Mouse (Mus musculus): ENCODE measurements at regions not wholly inside any gene's neighbourhood (a gene's known extent, or its start where the extent isn't known, plus 50 kb on each side); places are given as distances from the start of the nearest gene placed in this dataset.

DNA sequence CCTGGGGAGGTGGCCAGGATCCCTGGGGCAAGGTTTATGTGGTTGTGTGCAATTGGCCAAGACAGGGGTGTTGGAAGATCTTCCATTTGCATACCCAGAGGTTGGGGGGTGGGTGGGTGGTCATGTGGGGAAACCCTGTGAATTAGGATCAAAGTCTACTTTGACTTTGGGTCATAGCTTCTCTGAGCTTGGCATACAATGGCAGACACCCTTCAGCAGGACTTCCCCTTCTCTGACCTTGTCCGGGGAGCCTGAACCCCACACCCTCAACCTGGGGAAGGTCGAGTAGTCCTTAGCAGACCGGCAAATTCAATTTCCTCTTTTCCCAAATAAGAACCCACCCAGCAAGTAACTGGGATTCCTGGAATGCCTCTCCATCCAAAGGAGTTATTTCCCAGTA lies 113.7 kb upstream of the Sfswap start:
- H3K27me3 ChIP-seq (ENCODE audit: control insufficient read depth, insufficient read depth, low read length): no peaks in the 10 kb centered on the region
- no peak overlapping the region for H3K27ac ChIP-seq (ENCODE audit: control insufficient read depth, insufficient read depth, low read depth, low read length)
- no peaks in the 10 kb centered on the region for H3K4me1 ChIP-seq (ENCODE audit: control insufficient read depth, insufficient read depth, low read length)
- no peaks in the 10 kb centered on the region for H3K36me3 ChIP-seq (ENCODE audit: control insufficient read depth, insufficient read depth, low read length)
- no peak overlapping the region for H3K4me3 ChIP-seq (ENCODE audit: control insufficient read depth, low read depth, low read length)
- TF ChIP-seq CTCF (IDR thresholded peaks at IDR 0.05; ENCODE audit: control insufficient read depth, insufficient read depth, insufficient replicate concordance, low read depth, low read length): no peak
- TF ChIP-seq POLR2A (IDR thresholded peaks at IDR 0.05; ENCODE audit: control insufficient read depth, low read depth, low read length): no peak

GRCm38 (mm10) chr5:129390921-129391371 lies 110.1 kb upstream of the Sfswap start:
- no peak overlapping the region for H3K27ac ChIP-seq (ENCODE audit: control insufficient read depth, insufficient read depth, low read depth, low read length)
- H3K36me3 ChIP-seq (ENCODE audit: control insufficient read depth, insufficient read depth, low read length): no peaks in the 10 kb centered on the region
- no peak overlapping the region for H3K4me3 ChIP-seq (ENCODE audit: control insufficient read depth, low read depth, low read length)
- H3K4me1 ChIP-seq (ENCODE audit: control insufficient read depth, insufficient read depth, low read length): no peaks in the 10 kb centered on the region
- H3K27me3 ChIP-seq (ENCODE audit: control insufficient read depth, insufficient read depth, low read length): no peaks in the 10 kb centered on the region
- no peak for TF ChIP-seq POLR2A (IDR thresholded peaks at IDR 0.05; ENCODE audit: control insufficient read depth, low read depth, low read length)
- no peak for TF ChIP-seq CTCF (IDR thresholded peaks at IDR 0.05; ENCODE audit: control insufficient read depth, insufficient read depth, insufficient replicate concordance, low read depth, low read length)

- H3K4me1 ChIP-seq (ENCODE audit: control insufficient read depth, insufficient read depth, low read length): no peaks in the 10 kb centered on the region
Measured at GRCm38 (mm10) chr5:129393150-129393549, 107.9 kb upstream of the Sfswap start.

GRCm38 (mm10) chr5:129393606-129394255 lies 107.3 kb upstream of the Sfswap start:
- Histone ChIP-seq H3K4me3 (ENCODE audit: control insufficient read depth, low read depth, low read length) (no peak overlapping the region), H3K36me3 (ENCODE audit: control insufficient read depth, insufficient read depth, low read length) (no peaks in the 10 kb centered on the region), H3K27me3 (ENCODE audit: control insufficient read depth, insufficient read depth, low read length) (no peaks in the 10 kb centered on the region), H3K27ac (ENCODE audit: control insufficient read depth, insufficient read depth, low read depth, low read length) (no peak overlapping the region), H3K4me1 (ENCODE audit: control insufficient read depth, insufficient read depth, low read length) (no peaks in the 10 kb centered on the region)
- no peak for TF ChIP-seq CTCF (IDR thresholded peaks at IDR 0.05; ENCODE audit: control insufficient read depth, insufficient read depth, insufficient replicate concordance, low read depth, low read length)
- TF ChIP-seq POLR2A (IDR thresholded peaks at IDR 0.05; ENCODE audit: control insufficient read depth, low read depth, low read length): no peak

More at GRCm38 (mm10) chr5:129393150-129393549, 107.9 kb upstream of the Sfswap start:
- no peak for TF ChIP-seq CTCF (IDR thresholded peaks at IDR 0.05; ENCODE audit: control insufficient read depth, insufficient read depth, insufficient replicate concordance, low read depth, low read length)
- TF ChIP-seq POLR2A (IDR thresholded peaks at IDR 0.05; ENCODE audit: control insufficient read depth, low read depth, low read length): no peak
- Histone ChIP-seq H3K27me3 (ENCODE audit: control insufficient read depth, insufficient read depth, low read length) (no peaks in the 10 kb centered on the region), H3K27ac (ENCODE audit: control insufficient read depth, insufficient read depth, low read depth, low read length) (no peak overlapping the region), H3K4me3 (ENCODE audit: control insufficient read depth, low read depth, low read length) (no peak overlapping the region), H3K36me3 (ENCODE audit: control insufficient read depth, insufficient read depth, low read length) (no peaks in the 10 kb centered on the region)

- TF ChIP-seq CTCF (IDR thresholded peaks at IDR 0.05; ENCODE audit: control insufficient read depth, insufficient read depth, insufficient replicate concordance, low read depth, low read length) (no peak), POLR2A (IDR thresholded peaks at IDR 0.05; ENCODE audit: control insufficient read depth, low read depth, low read length) (no peak)
- no peaks in the 10 kb centered on the region for H3K27me3 ChIP-seq (ENCODE audit: control insufficient read depth, insufficient read depth, low read length)
- no peak overlapping the region for H3K27ac ChIP-seq (ENCODE audit: control insufficient read depth, insufficient read depth, low read depth, low read length)
- H3K4me1 ChIP-seq (ENCODE audit: control insufficient read depth, insufficient read depth, low read length): no peaks in the 10 kb centered on the region
- no peak overlapping the region for H3K4me3 ChIP-seq (ENCODE audit: control insufficient read depth, low read depth, low read length)
- H3K36me3 ChIP-seq (ENCODE audit: control insufficient read depth, insufficient read depth, low read length): no peaks in the 10 kb centered on the region
Measured at GRCm38 (mm10) chr5:129394416-129394815, 106.6 kb upstream of the Sfswap start.

DNA sequence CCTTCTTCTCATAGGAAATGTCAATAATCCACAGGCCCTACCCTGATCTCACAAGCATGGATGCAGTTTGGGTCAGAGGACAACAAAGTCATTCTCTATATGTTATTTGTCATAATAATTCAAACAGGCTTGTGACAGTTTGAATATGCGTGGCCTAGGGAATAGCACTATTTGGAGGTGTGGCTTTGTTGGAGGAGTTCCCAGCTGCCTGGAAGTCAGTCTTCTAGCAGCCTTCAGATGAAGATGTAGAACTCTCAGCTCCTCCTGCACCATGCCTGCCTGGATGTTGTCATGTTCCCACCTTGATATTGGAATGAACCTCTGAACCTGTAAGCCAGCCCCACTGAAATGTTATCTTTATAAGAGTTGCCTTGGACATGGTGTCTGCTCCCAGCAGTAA lies 103.7 kb upstream of the Sfswap start:
- TF ChIP-seq CTCF (IDR thresholded peaks at IDR 0.05; ENCODE audit: control insufficient read depth, insufficient read depth, insufficient replicate concordance, low read depth, low read length) (no peak), POLR2A (IDR thresholded peaks at IDR 0.05; ENCODE audit: control insufficient read depth, low read depth, low read length) (no peak)
- no peaks in the 10 kb centered on the region for H3K36me3 ChIP-seq (ENCODE audit: control insufficient read depth, insufficient read depth, low read length)
- H3K4me1 ChIP-seq (ENCODE audit: control insufficient read depth, insufficient read depth, low read length): no peaks in the 10 kb centered on the region

GRCm38 (mm10) chr5:129406259-129406658 lies 94.8 kb upstream of the Sfswap start:
- Histone ChIP-seq H3K4me1 (ENCODE audit: control insufficient read depth, insufficient read depth, low read length) (no peaks in the 10 kb centered on the region), H3K4me3 (ENCODE audit: control insufficient read depth, low read depth, low read length) (no peak overlapping the region), H3K36me3 (ENCODE audit: control insufficient read depth, insufficient read depth, low read length) (no peaks in the 10 kb centered on the region), H3K27me3 (ENCODE audit: control insufficient read depth, insufficient read depth, low read length) (no peaks in the 10 kb centered on the region), H3K27ac (ENCODE audit: control insufficient read depth, insufficient read depth, low read depth, low read length) (no peak overlapping the region)
- TF ChIP-seq CTCF (IDR thresholded peaks at IDR 0.05; ENCODE audit: control insufficient read depth, insufficient read depth, insufficient replicate concordance, low read depth, low read length) (no peak), POLR2A (IDR thresholded peaks at IDR 0.05; ENCODE audit: control insufficient read depth, low read depth, low read length) (no peak)

More for the DNA sequence above, 103.7 kb upstream of the Sfswap start:
- H3K4me3 ChIP-seq (ENCODE audit: control insufficient read depth, low read depth, low read length): no peak overlapping the region
- no peaks in the 10 kb centered on the region for H3K27me3 ChIP-seq (ENCODE audit: control insufficient read depth, insufficient read depth, low read length)
- H3K27ac ChIP-seq (ENCODE audit: control insufficient read depth, insufficient read depth, low read depth, low read length): no peak overlapping the region

Measured in testis, adult 2 months (tissue).